Mouse (Mus musculus): ENCODE measurements around the gene Dhrs11. TPM values are rescaled to one million over a fixed set of nuclear protein-coding genes. Genes with fewer than 3 reads are reported as not detected.

Gene Dhrs11
- total RNA-seq, 2 experiments from 2014 or later: 35.4 to 39.2 TPM

Other genes with a start within 250 kb of the Dhrs11 start
- gene Mrm1, start 9.5 kb downstream of the Dhrs11 start, total RNA-seq (2021): 10 to 100 TPM; 24.5 to 26.0 TPM
- 100 to 1,000 TPM in 1 of 2 experiments, 10 to 100 TPM in 1; 99.1 to 100 TPM for gene Ggnbp2, start 41.8 kb upstream of the Dhrs11 start, total RNA-seq (2021)
- 10 to 100 TPM; 18.1 to 20.2 TPM for gene Myo19, start 51.2 kb upstream of the Dhrs11 start, total RNA-seq (2021)
- gene Pigw, start 51.3 kb upstream of the Dhrs11 start, total RNA-seq (2021): 1 to 10 TPM; 7.5 to 7.6 TPM
- gene Znhit3, start 87.4 kb upstream of the Dhrs11 start, total RNA-seq (2021): 10 to 100 TPM; 14.4 to 20.4 TPM
- gene Car4, start 128.8 kb upstream of the Dhrs11 start, total RNA-seq (2021): 10 to 100 TPM in 1 of 2 experiments, 1 to 10 TPM in 1; 4.9 to 18.5 TPM